Mouse (Mus musculus) adrenal gland, postnatal 14 days (tissue): ENCODE measurements around the gene Vps8. TPM values are rescaled to one million over a fixed set of nuclear protein-coding genes. Genes with fewer than 3 reads are reported as not detected.
A peak's percentile ranks its signal among the peaks of the same experiment; 100 is the strongest.

ENCODE experiments used
- DNase-seq: peaks from one replicate; pipeline ENCODE4 v3.0.0; 2021; ENCODE audit warnings: mixed read lengths
- total RNA-seq: library from RNA; stranded (reverse); gene quantifications from 2 replicates; pipeline ENCODE4 v1.2.3, GENCODE M21; 2021

The Vps8 gene
- total RNA-seq, 1 experiment from 2014 or later = 16.4 TPM

GRCm38 (mm10) chr16:21477074-21477473 is 54.2 kb downstream of the Vps8 start:
- DNase-seq = no peak

DNA sequence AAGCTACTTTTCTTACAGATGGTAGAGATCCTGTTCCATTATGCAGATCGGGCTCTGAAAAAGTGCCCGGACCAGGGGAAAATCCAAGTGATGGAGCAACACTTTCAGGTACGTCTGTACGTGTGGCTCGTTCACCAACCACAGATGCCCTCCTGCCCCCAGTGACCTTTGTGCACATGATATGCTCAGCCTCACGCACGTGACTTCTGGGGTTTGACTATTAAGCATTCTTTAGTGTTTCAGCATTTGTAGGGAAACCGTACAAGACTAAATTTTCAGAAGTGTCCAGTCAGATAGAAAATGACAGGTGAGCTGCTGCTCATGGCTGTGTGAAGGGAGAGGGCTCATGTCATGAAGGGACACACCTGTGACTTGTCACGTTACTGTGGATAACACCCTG is 55.5 kb downstream of the Vps8 start:
- no peak for DNase-seq

GRCm38 (mm10) chr16:21483803-21484202 is 60.9 kb downstream of the Vps8 start:
- no peak for DNase-seq

DNA sequence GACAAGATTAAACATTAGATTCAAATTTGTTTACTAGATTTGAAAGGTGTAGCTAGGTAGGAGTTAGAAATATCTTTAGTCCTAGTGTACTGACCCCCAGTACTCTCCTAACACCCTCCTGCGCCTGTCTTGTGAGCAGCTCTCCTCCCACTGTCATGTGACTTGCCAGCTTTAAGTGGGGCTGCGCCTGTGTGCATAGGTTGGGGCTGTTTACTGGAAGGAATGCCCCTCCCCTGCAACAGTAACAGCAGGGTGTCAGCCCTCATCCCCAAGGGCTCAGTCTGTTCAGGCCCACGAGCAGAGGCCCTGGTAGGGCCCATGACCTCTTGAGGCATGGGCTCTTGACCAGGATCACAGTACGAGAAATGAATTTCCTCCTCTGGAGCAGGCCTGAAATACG is 62.8 kb downstream of the Vps8 start:
- no peak for DNase-seq

DNA sequence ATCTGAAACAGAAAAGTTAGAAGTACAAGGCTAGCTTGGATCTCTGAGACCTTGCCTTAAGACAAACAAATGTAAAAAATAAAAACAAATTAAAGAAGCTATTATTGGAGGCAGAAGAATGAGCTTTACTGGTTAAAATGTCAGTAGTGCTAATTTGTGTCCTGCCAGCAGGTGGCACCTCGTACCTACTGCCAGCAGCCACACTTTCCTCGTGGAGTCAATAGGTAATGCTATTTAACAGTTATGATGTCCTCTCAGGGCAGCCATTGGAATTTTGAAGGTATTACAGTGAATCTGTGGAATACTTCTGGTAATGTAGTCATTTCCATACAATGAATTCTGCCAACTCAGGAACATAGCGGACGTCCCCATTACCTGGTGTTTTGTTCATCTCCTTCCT is 65.5 kb downstream of the Vps8 start:
- peak; percentile 68 for DNase-seq

- DNase-seq = no peak
Measured at GRCm38 (mm10) chr16:21492346-21492745, 69.4 kb downstream of the Vps8 start.

DNA sequence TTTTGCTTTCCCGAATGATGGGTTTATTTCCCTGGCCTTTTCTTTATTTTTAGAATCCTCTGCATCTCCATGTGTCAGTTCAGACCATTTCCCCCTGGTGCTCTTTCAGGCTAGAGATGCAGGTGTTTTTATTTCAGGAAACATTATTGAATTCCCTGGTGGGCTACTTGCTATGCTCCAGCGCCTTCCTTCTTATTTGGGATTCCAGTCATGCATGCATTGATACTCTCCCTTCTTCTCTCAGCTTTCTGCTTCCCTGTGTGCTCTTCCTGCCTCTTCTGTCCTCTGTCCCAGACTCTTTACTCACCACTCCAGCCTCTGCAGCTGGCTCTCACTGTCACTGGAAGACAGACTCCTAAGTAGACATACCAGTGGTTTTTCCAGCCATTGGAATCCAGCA is 70.0 kb downstream of the Vps8 start:
- DNase-seq = no peak

DNA sequence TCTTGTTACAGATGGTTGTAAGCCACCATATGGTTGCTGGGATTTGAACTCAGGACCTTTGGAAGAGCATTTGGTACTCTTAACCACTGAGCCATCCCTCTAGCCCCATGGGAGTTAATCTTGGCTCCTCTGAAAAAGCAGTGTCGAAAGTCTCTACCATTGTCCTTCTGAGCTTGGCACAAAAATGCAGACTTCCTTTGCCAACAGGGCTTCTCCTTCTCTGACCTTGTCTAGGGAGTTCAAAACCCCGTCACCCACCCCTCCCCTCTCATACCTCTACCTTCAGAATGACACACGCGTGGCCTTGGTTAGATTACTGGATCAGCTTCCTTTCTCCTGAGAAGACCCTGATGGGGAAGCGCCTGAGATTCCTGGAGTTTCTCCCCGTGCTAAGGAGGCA is 71.8 kb downstream of the Vps8 start:
- DNase-seq = peak; percentile 45

GRCm38 (mm10) chr16:21496799-21497198 is 73.9 kb downstream of the Vps8 start:
- DNase-seq = no peak

DNA sequence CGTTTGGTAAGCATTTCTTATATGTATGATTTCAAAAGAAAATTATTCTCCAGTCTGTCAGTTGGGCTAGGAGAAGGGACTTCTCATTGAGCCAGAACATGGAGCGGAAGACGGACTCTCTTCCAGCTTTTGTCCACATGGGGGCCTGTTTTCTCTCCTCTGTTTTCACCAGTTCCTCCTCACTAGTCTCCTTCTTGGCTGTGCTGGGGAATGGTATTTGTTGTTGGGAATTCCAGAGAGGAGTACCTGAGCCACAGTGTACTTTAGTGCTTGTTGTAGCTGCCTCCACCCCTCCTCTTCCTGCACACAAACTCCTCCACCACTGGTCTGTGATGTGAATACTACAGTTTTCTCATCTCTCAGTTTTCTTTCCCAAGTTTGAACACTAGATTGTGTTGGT is 74.7 kb downstream of the Vps8 start:
- no peak for DNase-seq

- DNase-seq = no peak
Measured at GRCm38 (mm10) chr16:21498984-21499383, 76.1 kb downstream of the Vps8 start.

DNA sequence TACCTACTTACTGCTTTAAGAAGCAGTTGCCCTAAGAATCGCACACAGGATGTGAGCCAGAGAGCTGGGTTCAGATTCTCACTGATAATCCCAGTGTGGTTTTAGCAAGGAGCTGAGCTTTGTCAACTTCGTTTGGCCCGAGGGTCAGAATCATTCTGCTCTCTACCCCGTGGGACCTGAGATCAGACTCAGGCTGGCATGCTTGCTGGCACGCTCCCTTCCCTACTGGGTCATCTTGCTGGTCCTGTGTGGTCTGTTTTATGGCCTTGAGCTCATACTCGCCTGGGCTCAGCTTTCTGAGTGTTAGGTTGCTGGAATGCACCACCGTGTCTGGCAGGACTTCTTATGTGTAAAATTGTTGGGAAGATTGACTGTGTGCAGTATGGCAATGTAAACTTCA is 76.7 kb downstream of the Vps8 start:
- peak; percentile 33 for DNase-seq

- DNase-seq = no peak
Measured at GRCm38 (mm10) chr16:21518833-21519232, 95.9 kb downstream of the Vps8 start.

- DNase-seq = no peak
Measured at GRCm38 (mm10) chr16:21519785-21520184, 96.9 kb downstream of the Vps8 start.

DNA sequence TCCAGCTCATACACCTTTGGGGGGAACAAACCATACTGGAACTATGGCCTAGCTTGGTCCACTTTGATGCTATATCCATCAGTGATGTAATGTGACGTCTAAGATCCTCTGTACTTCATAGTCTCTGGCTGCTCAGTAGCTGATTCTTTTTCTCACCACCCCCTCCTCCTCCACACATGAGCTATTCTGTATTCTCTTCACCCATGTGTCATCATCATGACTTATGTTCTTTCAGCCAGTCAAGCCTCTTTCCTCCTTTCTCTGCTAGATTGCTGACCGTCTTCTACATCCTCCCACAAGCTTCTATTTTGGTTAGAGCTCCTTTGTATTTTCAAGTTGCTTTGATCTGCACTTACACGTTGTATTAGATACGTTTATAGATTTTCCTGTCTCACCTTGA is 100.8 kb downstream of the Vps8 start:
- DNase-seq = no peak

- no peak for DNase-seq
Measured at GRCm38 (mm10) chr16:21525376-21525775, 102.5 kb downstream of the Vps8 start.

- no peak for DNase-seq
Measured at GRCm38 (mm10) chr16:21527271-21528007, 104.5 kb downstream of the Vps8 start.

- DNase-seq = no peak
Measured at GRCm38 (mm10) chr16:21533503-21533902, 110.6 kb downstream of the Vps8 start.

DNA sequence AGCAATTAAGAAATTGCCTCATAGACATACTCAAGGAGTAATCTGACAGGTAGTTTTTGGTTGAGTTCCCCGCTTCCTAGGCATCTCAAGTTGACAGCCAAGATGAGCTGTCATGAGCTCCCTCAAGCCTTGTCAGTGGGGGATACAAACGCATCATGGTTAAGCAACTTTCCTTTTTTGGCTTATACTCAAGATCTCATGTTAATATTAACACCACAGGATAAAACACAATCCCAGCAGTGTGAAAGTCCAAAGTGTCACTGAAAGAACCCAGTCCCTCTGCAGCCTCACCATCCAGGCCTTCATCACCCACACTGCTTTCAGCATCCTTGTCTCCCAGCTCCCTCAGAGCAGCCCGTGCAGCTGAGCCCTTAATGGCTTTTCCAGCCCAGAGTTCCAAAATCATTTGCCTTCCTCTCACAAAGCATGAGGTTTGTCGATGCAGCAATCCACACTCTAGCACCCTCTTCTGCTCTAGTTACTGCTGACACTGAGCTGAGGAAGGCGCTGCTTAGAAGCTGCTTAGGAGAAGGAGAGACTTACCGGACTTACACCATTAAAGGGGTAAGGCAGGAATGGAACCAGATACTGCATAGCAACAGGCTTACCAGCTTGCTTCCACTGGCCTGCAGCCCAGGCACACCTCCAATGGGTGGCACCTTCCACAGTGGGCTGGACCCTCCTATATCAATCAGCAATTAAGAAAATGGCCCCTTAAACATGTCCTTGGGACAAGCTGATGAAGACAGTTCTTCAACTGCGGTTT is 113.5 kb downstream of the Vps8 start:
- no peak for DNase-seq

DNA sequence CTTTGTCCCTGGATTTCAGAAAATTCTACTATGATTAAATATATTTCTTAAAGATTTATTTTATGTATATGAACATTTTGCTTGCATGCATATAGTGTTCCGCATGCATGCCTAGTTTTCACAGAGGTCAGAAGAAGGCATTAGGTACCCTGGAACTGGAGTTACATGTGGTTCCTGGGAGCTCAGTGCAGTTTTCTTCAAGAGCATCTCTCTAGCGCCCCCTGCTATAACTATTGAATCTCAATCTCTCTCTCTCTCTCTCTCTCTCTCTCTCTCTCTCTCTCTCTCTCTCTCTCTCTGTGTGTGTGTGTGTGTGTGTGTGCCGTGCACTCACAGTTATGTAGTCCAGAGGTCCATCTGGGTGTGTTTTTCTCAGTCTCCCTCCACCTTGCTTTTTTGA is 114.4 kb downstream of the Vps8 start:
- no peak for DNase-seq

- DNase-seq = no peak
Measured at GRCm38 (mm10) chr16:21538889-21539288, 116.0 kb downstream of the Vps8 start.

- DNase-seq = no peak
Measured at GRCm38 (mm10) chr16:21542559-21542958, 119.6 kb downstream of the Vps8 start.

- DNase-seq = no peak
Measured at GRCm38 (mm10) chr16:21547446-21547845, 124.5 kb downstream of the Vps8 start.

DNA sequence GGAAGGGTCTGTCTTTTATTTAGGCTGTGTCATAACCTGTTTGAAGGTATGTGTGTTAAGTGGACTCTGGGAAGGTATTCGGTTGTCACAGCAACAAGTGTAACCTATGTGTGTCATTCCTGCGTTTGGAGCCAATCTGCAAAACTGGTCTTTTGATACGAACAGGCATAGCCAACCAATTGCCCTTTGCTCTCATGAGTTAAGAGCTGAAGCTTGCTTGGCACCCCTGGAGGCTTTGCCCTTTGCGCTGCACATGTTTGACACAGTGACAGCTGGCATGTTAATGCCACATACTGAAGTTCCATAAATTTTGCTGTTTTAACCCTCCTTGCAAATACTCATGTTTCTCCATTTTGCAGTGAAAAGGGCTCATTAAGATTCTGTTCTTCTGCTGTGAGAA is 126.8 kb downstream of the Vps8 start:
- peak; percentile 32 for DNase-seq
